ENCODE assay signal across 15 mouse cellular contexts in the genomic region with DNA sequence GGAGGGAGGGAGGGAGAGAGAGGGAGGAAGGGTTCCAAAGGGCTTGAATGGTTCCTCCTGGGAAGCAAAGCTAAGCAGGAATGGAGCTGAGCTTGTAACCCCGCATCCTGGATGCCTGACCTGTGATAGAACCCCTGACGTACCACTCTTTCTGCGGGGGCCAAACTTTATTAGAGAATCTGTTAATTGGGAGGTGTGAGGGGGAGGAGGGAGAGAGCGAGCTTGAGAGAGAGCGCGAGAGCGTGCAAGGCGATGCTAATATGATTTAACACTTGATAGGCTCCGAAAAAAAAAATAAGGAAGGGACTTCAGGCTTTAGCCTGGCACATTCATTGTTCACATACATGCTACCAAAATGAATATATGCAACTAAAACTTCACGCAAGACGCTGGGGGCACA. TPM values are rescaled to one million over a fixed set of nuclear protein-coding genes. Genes with fewer than 3 reads are reported as not detected.
DNase-seq lines count a peak whose midpoint lies in the region; ATAC-seq and TF ChIP-seq lines count a peak whose summit lies in the region.
"Had no signal": no experiment of that assay in that cellular context is flagged by ENCODE, and none has a peak within 500 bp of the region (broad histone marks: within the 10 kb centered on the region; RNA-seq: fewer than 3 reads in every experiment).

No protein-coding gene starts in this region.

- H3K4me1 ChIP-seq in kidney, embryonic 16.5 days (ENCODE audit: insufficient read depth, low read length) = peaks cover 12% of the 10 kb centered on the region
- H3K4me1 ChIP-seq in forebrain, embryonic 14.5 days (ENCODE audit: control insufficient read depth, insufficient read depth, low read length) = peaks cover 5% of the 10 kb centered on the region; the same call in 1 of the 2 replicates
- H3K4me1 ChIP-seq in hindbrain, postnatal 0 days (ENCODE audit: insufficient read depth, low read length) = 0 out of 2 replicates have a peak, but pooled peaks cover 4% of the 10 kb centered on the region
- H3K4me1 ChIP-seq: intestine, embryonic 15.5 days had no signal

- intact Hi-C loops in gastrocnemius, adult 2 months (cut with DNase I) = no loop called here

- 43% methylated on average over 11 of the region's 11 CpGs for WGBS in kidney, embryonic 16.5 days
- 4% methylated on average over 11 of the region's 11 CpGs for whole genome bisulfite sequencing in forebrain, embryonic 14.5 days
- WGBS in hindbrain, postnatal 0 days = 8% methylated on average over 11 of the region's 11 CpGs

- no peak overlapping the region for H3K9ac ChIP-seq in kidney, embryonic 16.5 days (replicated peaks; ENCODE audit: low read length)
- no peak overlapping the region for H3K9ac ChIP-seq in forebrain, embryonic 14.5 days (ENCODE audit: low read length)
- H3K9ac ChIP-seq in hindbrain, postnatal 0 days (replicated peaks; ENCODE audit: low read length) = no peak overlapping the region
- H3K9ac ChIP-seq: embryonic facial prominence, embryonic 12.5 days; intestine, embryonic 15.5 days; limb, embryonic 15.5 days; lung, embryonic 15.5 days had no signal

- no peaks in the 10 kb centered on the region for H3K27me3 ChIP-seq in kidney, embryonic 16.5 days (ENCODE audit: insufficient read depth, low read length)
- no peaks in the 10 kb centered on the region for H3K27me3 ChIP-seq in forebrain, embryonic 14.5 days (replicated peaks; ENCODE audit: control insufficient read depth, insufficient read depth, low read length)
- no peaks in the 10 kb centered on the region for H3K27me3 ChIP-seq in hindbrain, postnatal 0 days (ENCODE audit: insufficient read depth, low read length)
- H3K27me3 ChIP-seq: embryonic facial prominence, embryonic 12.5 days; intestine, embryonic 15.5 days; limb, embryonic 15.5 days; lung, embryonic 15.5 days had no signal

- ATAC-seq in kidney, embryonic 16.5 days (ENCODE audit: low FRiP score, low TSS enrichment) = no peak
- ATAC-seq in forebrain, embryonic 14.5 days = no peak
- no peak for ATAC-seq in hindbrain, postnatal 0 days
- ATAC-seq: intestine, embryonic 15.5 days had no signal

- H3K36me3 ChIP-seq in kidney, embryonic 16.5 days (ENCODE audit: insufficient read depth, low read length) = no peaks in the 10 kb centered on the region
- H3K36me3 ChIP-seq in forebrain, embryonic 14.5 days (ENCODE audit: control insufficient read depth, insufficient read depth, low read length) = no peaks in the 10 kb centered on the region
- H3K36me3 ChIP-seq in hindbrain, postnatal 0 days (ENCODE audit: insufficient read depth, low read length) = no peaks in the 10 kb centered on the region
- H3K36me3 ChIP-seq: embryonic facial prominence, embryonic 12.5 days; G1E; intestine, embryonic 15.5 days; limb, embryonic 15.5 days; lung, embryonic 15.5 days had no signal

- no peak for DNase-seq in kidney, postnatal 14 days
- peak; percentile 47 for DNase-seq in forebrain, embryonic 14.5 days (ENCODE audit: low spot score)
- peak; percentile 46 for DNase-seq in hindbrain, postnatal 0 days (ENCODE audit: low spot score)
- DNase-seq in retina, embryonic 14.5 days (ENCODE audit: low spot score) = peak; percentile 70
- DNase-seq in gastrocnemius, adult 2 months = no peak
- DNase-seq in cerebellum, postnatal 36 days = no peak
- DNase-seq: adrenal gland, adult 8-10 months; cerebellum, adult 9-11 months; gastrocnemius, postnatal 25 days had no signal

- H3K4me2 ChIP-seq in kidney, embryonic 16.5 days (replicated peaks; ENCODE audit: low read depth, low read length) = peak overlapping the region; percentile 16; the same call in 1 of the 2 replicates
- H3K4me2 ChIP-seq in forebrain, embryonic 14.5 days (ENCODE audit: low read length) = peak overlapping the region; percentile 28; the same call in 1 of the 2 replicates
- H3K4me2 ChIP-seq in hindbrain, postnatal 0 days (ENCODE audit: low read depth, low read length) = peak overlapping the region; percentile 34
- H3K4me2 ChIP-seq: embryonic facial prominence, embryonic 12.5 days; intestine, embryonic 15.5 days; limb, embryonic 15.5 days; lung, embryonic 15.5 days had no signal

- peak overlapping the region; percentile 41; the same call in 1 of the 2 replicates for H3K27ac ChIP-seq in kidney, embryonic 16.5 days (ENCODE audit: low read length)
- no peak overlapping the region for H3K27ac ChIP-seq in forebrain, embryonic 14.5 days (ENCODE audit: low read depth, low read length)
- no peak overlapping the region for H3K27ac ChIP-seq in hindbrain, postnatal 0 days
- H3K27ac ChIP-seq in gastrocnemius, adult 2 months = no peak overlapping the region
- H3K27ac ChIP-seq: embryonic facial prominence, embryonic 12.5 days; limb, embryonic 15.5 days; lung, embryonic 15.5 days had no signal

- no peaks in the 10 kb centered on the region for H3K9me3 ChIP-seq in kidney, embryonic 16.5 days (ENCODE audit: low read length)
- no peaks in the 10 kb centered on the region for H3K9me3 ChIP-seq in forebrain, embryonic 14.5 days (replicated peaks; ENCODE audit: control insufficient read depth, low read length)
- H3K9me3 ChIP-seq in hindbrain, postnatal 0 days (ENCODE audit: low read length) = no peaks in the 10 kb centered on the region
- H3K9me3 ChIP-seq: embryonic facial prominence, embryonic 12.5 days; G1E; intestine, embryonic 15.5 days; limb, embryonic 15.5 days; lung, embryonic 15.5 days had no signal

- H3K4me3 ChIP-seq in kidney, embryonic 16.5 days (ENCODE audit: low read length) = no peak overlapping the region
- H3K4me3 ChIP-seq in forebrain, embryonic 14.5 days (ENCODE audit: low read depth, low read length) = no peak overlapping the region
- H3K4me3 ChIP-seq in hindbrain, postnatal 0 days (ENCODE audit: low read length) = no peak overlapping the region
- no peak overlapping the region for H3K4me3 ChIP-seq in gastrocnemius, adult 2 months
- H3K4me3 ChIP-seq: embryonic facial prominence, embryonic 12.5 days; intestine, embryonic 15.5 days; limb, embryonic 15.5 days; lung, embryonic 15.5 days had no signal

- TF ChIP-seq CTCF in hindbrain, postnatal 0 days (IDR thresholded peaks at IDR 0.05; ENCODE audit: low read depth) = no peak
- TF ChIP-seq CTCF in gastrocnemius, adult 2 months (IDR thresholded peaks at IDR 0.05) = no peak

RNA-seq across cellular contexts. Expression of a gene that starts 3.6 kb away (rescaled TPM):
- polyA plus RNA-seq in kidney, embryonic 16.5 days (2015; fragmentation: Nextera tagmentation; extraction: Ambion mirVana) = 19.2 and 32.1 TPM in 2 replicates
- polyA plus RNA-seq in forebrain, embryonic 14.5 days (2014; fragmentation: Nextera tagmentation; extraction: Ambion mirVana) = 27.6 and 41.0 TPM in 2 replicates
- total RNA-seq in hindbrain, postnatal 0 days (2014; rRNA removed) = 41.9 and 44.5 TPM in 2 replicates
- polyA plus RNA-seq in hindbrain, postnatal 0 days (2015; fragmentation: Nextera tagmentation; extraction: Ambion mirVana) = 47.7 and 51.5 TPM in 2 replicates
- 10 to 100 TPM; 38.1 to 53.6 TPM for total RNA-seq in gastrocnemius, adult 2 months (2021)

Comparison
In these comparisons a context has a peak if more than half of its experiments do, and no peak if none do; other contexts are left out.
1. DNase-seq: peak in forebrain, embryonic 14.5 days (single experiment), hindbrain, postnatal 0 days (single experiment) and retina, embryonic 14.5 days (single experiment); none in kidney, postnatal 14 days (single experiment), gastrocnemius, adult 2 months (single experiment) and cerebellum, postnatal 36 days (0 of 2).
2. Peak in every context shown above with its lines, with median percentiles within 50 percentile points of each other: H3K4me2 ChIP-seq.